Mouse (Mus musculus): ENCODE results near the gene Serp2. TPM values are rescaled to one million over a fixed set of nuclear protein-coding genes. Genes with fewer than 3 reads are reported as not detected.

Serp2 gene
- polyA plus RNA-seq, 1 experiment from 2014 or later = 6.3 TPM

Other genes with a start within 250 kb of the Serp2 start
- 347 and 367 TPM in 2 replicates for gene Tsc22d1, start 141.9 kb downstream of the Serp2 start, polyA plus RNA-seq (2015; fragmentation: Nextera tagmentation; extraction: Ambion mirVana)